Comparison of ENCODE assay signal across 15 mouse cellular contexts in genomic region chr4:41612166-41612565, GRCm38 (mm10). TPM values are rescaled to one million over a fixed set of nuclear protein-coding genes. Genes with fewer than 3 reads are reported as not detected.
A peak's percentile ranks its signal among the peaks of the same experiment; 100 is the strongest.
DNase-seq lines count a peak whose midpoint lies in the region; ATAC-seq and TF ChIP-seq lines count a peak whose summit lies in the region.
"Had no signal": no experiment of that assay in that cellular context is flagged by ENCODE, and none has a peak within 500 bp of the region (broad histone marks: within the 10 kb centered on the region; RNA-seq: fewer than 3 reads in every experiment).

No protein-coding gene starts in this region.

- H3K9ac ChIP-seq in embryonic facial prominence, embryonic 11.5 days (replicated peaks; ENCODE audit: low read length): no peak overlapping the region
- H3K9ac ChIP-seq in forebrain, embryonic 12.5 days: no peak overlapping the region
- H3K9ac ChIP-seq in hindbrain, embryonic 11.5 days (ENCODE audit: low read depth, low read length): no peak overlapping the region
- H3K9ac ChIP-seq in midbrain, embryonic 14.5 days (replicated peaks; ENCODE audit: low read length): no peak overlapping the region
- H3K9ac ChIP-seq: embryonic facial prominence, embryonic 15.5 days; liver, embryonic 14.5 days had no signal

- H3K4me1 ChIP-seq in embryonic facial prominence, embryonic 11.5 days (ENCODE audit: control insufficient read depth, insufficient read depth, low read length): no peaks in the 10 kb centered on the region
- H3K4me1 ChIP-seq in embryonic facial prominence, embryonic 10.5 days: peaks cover 20% of the 10 kb centered on the region
- peaks cover 64% of the 10 kb centered on the region for H3K4me1 ChIP-seq in forebrain, embryonic 12.5 days
- peaks cover 4% of the 10 kb centered on the region; the same call in 1 of the 2 replicates for H3K4me1 ChIP-seq in hindbrain, embryonic 11.5 days (replicated peaks; ENCODE audit: control insufficient read depth, insufficient read depth, low read length)
- H3K4me1 ChIP-seq in midbrain, embryonic 14.5 days (ENCODE audit: control insufficient read depth, insufficient read depth, low read length): peaks cover 20% of the 10 kb centered on the region
- no peaks in the 10 kb centered on the region for H3K4me1 ChIP-seq in kidney, adult 2 months (ENCODE audit: control insufficient read depth, insufficient read depth, low read length)

- no peaks in the 10 kb centered on the region for H3K36me3 ChIP-seq in embryonic facial prominence, embryonic 11.5 days (replicated peaks; ENCODE audit: control insufficient read depth, insufficient read depth, low read depth, low read length)
- no peaks in the 10 kb centered on the region for H3K36me3 ChIP-seq in embryonic facial prominence, embryonic 10.5 days (replicated peaks)
- no peaks in the 10 kb centered on the region for H3K36me3 ChIP-seq in forebrain, embryonic 12.5 days (replicated peaks)
- H3K36me3 ChIP-seq in hindbrain, embryonic 11.5 days (ENCODE audit: control insufficient read depth, insufficient read depth, low read length): no peaks in the 10 kb centered on the region
- no peaks in the 10 kb centered on the region for H3K36me3 ChIP-seq in midbrain, embryonic 14.5 days (ENCODE audit: control insufficient read depth, insufficient read depth, low read length)
- H3K36me3 ChIP-seq in kidney, adult 2 months (ENCODE audit: control insufficient read depth, insufficient read depth, low read length): no peaks in the 10 kb centered on the region
- H3K36me3 ChIP-seq: embryonic facial prominence, embryonic 15.5 days had no signal

- 45% methylated on average over 8 of the region's 8 CpGs for WGBS in embryonic facial prominence, embryonic 11.5 days
- WGBS in embryonic facial prominence, embryonic 10.5 days: 56% methylated on average over 8 of the region's 8 CpGs
- WGBS in forebrain, embryonic 12.5 days: 17% methylated on average over 8 of the region's 8 CpGs
- WGBS in hindbrain, embryonic 11.5 days: 35% methylated on average over 8 of the region's 8 CpGs
- 13% methylated on average over 8 of the region's 8 CpGs for WGBS in midbrain, embryonic 14.5 days
- 73% methylated on average over 8 of the region's 8 CpGs for WGBS in kidney, adult 2 months

- TF ChIP-seq POLR2A in kidney, adult 2 months (IDR thresholded peaks at IDR 0.05; ENCODE audit: low read depth, low read length): no peak

- no peaks in the 10 kb centered on the region for H3K9me3 ChIP-seq in embryonic facial prominence, embryonic 11.5 days (replicated peaks; ENCODE audit: control insufficient read depth, low read length)
- no peaks in the 10 kb centered on the region for H3K9me3 ChIP-seq in embryonic facial prominence, embryonic 10.5 days
- H3K9me3 ChIP-seq in forebrain, embryonic 12.5 days: no peaks in the 10 kb centered on the region
- no peaks in the 10 kb centered on the region for H3K9me3 ChIP-seq in hindbrain, embryonic 11.5 days (ENCODE audit: control insufficient read depth, low read length)
- H3K9me3 ChIP-seq in midbrain, embryonic 14.5 days (ENCODE audit: control insufficient read depth, low read length): no peaks in the 10 kb centered on the region
- H3K9me3 ChIP-seq: embryonic facial prominence, embryonic 15.5 days had no signal

- H3K27ac ChIP-seq in embryonic facial prominence, embryonic 11.5 days (replicated peaks; ENCODE audit: low read depth, low read length): no peak overlapping the region
- no peak overlapping the region for H3K27ac ChIP-seq in embryonic facial prominence, embryonic 10.5 days (replicated peaks)
- H3K27ac ChIP-seq in forebrain, embryonic 12.5 days: peak overlapping the region; percentile 89
- H3K27ac ChIP-seq in hindbrain, embryonic 11.5 days (ENCODE audit: low read depth, low read length): peak overlapping the region; percentile 68
- H3K27ac ChIP-seq in midbrain, embryonic 14.5 days (replicated peaks; ENCODE audit: low read depth, low read length): peak overlapping the region; percentile 75
- H3K27ac ChIP-seq in kidney, adult 2 months (ENCODE audit: insufficient read depth, low read depth, low read length): no peak overlapping the region
- H3K27ac ChIP-seq: embryonic facial prominence, embryonic 15.5 days; heart, adult 2 months; liver, embryonic 14.5 days had no signal

- peak; percentile 30 for DNase-seq in embryonic facial prominence, embryonic 11.5 days (ENCODE audit: low spot score)
- DNase-seq in embryonic facial prominence, embryonic 10.5 days (ENCODE audit: low spot score): no peak
- DNase-seq in hindbrain, embryonic 11.5 days (ENCODE audit: low spot score): peak; percentile 56
- DNase-seq in midbrain, embryonic 14.5 days: peak; percentile 78
- no peak for DNase-seq in kidney, adult 9 months
- no peak for DNase-seq in retina, embryonic 14.5 days (ENCODE audit: low spot score)
- DNase-seq in kidney, adult 2 months: no peak
- DNase-seq: heart, adult 2 months; heart, postnatal 10 days; lung, postnatal 4 days; thymus, adult 18-20 months had no signal

- no peaks in the 10 kb centered on the region; the same call in 1 of the 2 replicates for H3K27me3 ChIP-seq in embryonic facial prominence, embryonic 11.5 days (ENCODE audit: control insufficient read depth, insufficient read depth, low read length)
- H3K27me3 ChIP-seq in embryonic facial prominence, embryonic 10.5 days (replicated peaks; ENCODE audit: low read depth, poor library complexity, severe bottlenecking): peaks cover 17% of the 10 kb centered on the region; the same call in 1 of the 2 replicates
- H3K27me3 ChIP-seq in forebrain, embryonic 12.5 days: peaks cover 27% of the 10 kb centered on the region
- no peaks in the 10 kb centered on the region for H3K27me3 ChIP-seq in hindbrain, embryonic 11.5 days (ENCODE audit: control insufficient read depth, insufficient read depth, low read length)
- no peaks in the 10 kb centered on the region for H3K27me3 ChIP-seq in midbrain, embryonic 14.5 days (ENCODE audit: control insufficient read depth, insufficient read depth, low read length)
- H3K27me3 ChIP-seq in kidney, adult 2 months (replicated peaks; ENCODE audit: control insufficient read depth, insufficient read depth, low read length): no peaks in the 10 kb centered on the region

- H3K4me3 ChIP-seq in embryonic facial prominence, embryonic 11.5 days (ENCODE audit: low read depth, low read length): no peak overlapping the region
- H3K4me3 ChIP-seq in embryonic facial prominence, embryonic 10.5 days: no peak overlapping the region
- H3K4me3 ChIP-seq in forebrain, embryonic 12.5 days (replicated peaks): no peak overlapping the region
- no peak overlapping the region for H3K4me3 ChIP-seq in hindbrain, embryonic 11.5 days (ENCODE audit: low read depth, low read length)
- H3K4me3 ChIP-seq in midbrain, embryonic 14.5 days (replicated peaks; ENCODE audit: low read depth, low read length): no peak overlapping the region
- H3K4me3 ChIP-seq in kidney, adult 2 months (ENCODE audit: insufficient read depth, low read depth, low read length): no peak overlapping the region
- H3K4me3 ChIP-seq: embryonic facial prominence, embryonic 15.5 days; heart, adult 2 months had no signal

- TF ChIP-seq CTCF in kidney, adult 2 months (conservative IDR thresholded peaks at IDR 0.05; ENCODE audit: insufficient read depth, insufficient read length, low read depth, low read length): no peak

- H3K4me2 ChIP-seq in embryonic facial prominence, embryonic 11.5 days (ENCODE audit: low read depth, low read length): no peak overlapping the region
- no peak overlapping the region for H3K4me2 ChIP-seq in forebrain, embryonic 12.5 days
- H3K4me2 ChIP-seq in hindbrain, embryonic 11.5 days (replicated peaks; ENCODE audit: low read depth, low read length): no peak overlapping the region
- H3K4me2 ChIP-seq in midbrain, embryonic 14.5 days (ENCODE audit: low read length): no peak overlapping the region
- H3K4me2 ChIP-seq: embryonic facial prominence, embryonic 15.5 days had no signal

- ATAC-seq in embryonic facial prominence, embryonic 11.5 days (replicated peaks; ENCODE audit: insufficient number of reproducible peaks, low FRiP score, low TSS enrichment, low read depth): peak; percentile 34; the same call in 1 of the 2 replicates
- peak; percentile 70 for ATAC-seq in forebrain, embryonic 12.5 days (ENCODE audit: low FRiP score)
- peak; percentile 50; the same call in 1 of the 2 replicates for ATAC-seq in hindbrain, embryonic 11.5 days (ENCODE audit: low FRiP score)
- ATAC-seq in midbrain, embryonic 14.5 days (ENCODE audit: low FRiP score, low TSS enrichment): peak; percentile 60; the same call in 1 of the 2 replicates
- ATAC-seq: intestine, embryonic 16.5 days had no signal

RNA-seq across cellular contexts. Expression of gene Enho, which starts 28.0 kb away (rescaled TPM):
- 19.9 and 24.5 TPM in 2 replicates for polyA plus RNA-seq in embryonic facial prominence, embryonic 11.5 days (2014; fragmentation: Nextera tagmentation; extraction: Ambion mirVana)
- 19.3 and 19.8 TPM in 2 replicates for polyA plus RNA-seq in embryonic facial prominence, embryonic 10.5 days (2016; fragmentation: Nextera tagmentation; extraction: Ambion mirVana)
- polyA plus RNA-seq in forebrain, embryonic 12.5 days (2016; fragmentation: Nextera tagmentation; extraction: Ambion mirVana): 43.2 and 44.7 TPM in 2 replicates
- polyA plus RNA-seq in hindbrain, embryonic 11.5 days (2014; fragmentation: Nextera tagmentation; extraction: Ambion mirVana): 42.4 and 42.7 TPM in 2 replicates
- 121 and 154 TPM in 2 replicates for polyA plus RNA-seq in midbrain, embryonic 14.5 days (2014; fragmentation: Nextera tagmentation; extraction: Ambion mirVana)
- polyA plus RNA-seq in kidney, adult 2 months (2012; rRNA removed): 9.3 and 9.9 TPM in 2 replicates

RNA-seq across cellular contexts. Expression of gene Dnaic1, which starts 42.6 kb away (rescaled TPM):
- 0.21 and 1.5 TPM in 2 replicates for polyA plus RNA-seq in embryonic facial prominence, embryonic 11.5 days (2014; fragmentation: Nextera tagmentation; extraction: Ambion mirVana)
- 1.3 and 1.8 TPM in 2 replicates for polyA plus RNA-seq in embryonic facial prominence, embryonic 10.5 days (2016; fragmentation: Nextera tagmentation; extraction: Ambion mirVana)
- 1.5 TPM in 2 replicates for polyA plus RNA-seq in forebrain, embryonic 12.5 days (2016; fragmentation: Nextera tagmentation; extraction: Ambion mirVana)
- 2.9 and 3.2 TPM in 2 replicates for polyA plus RNA-seq in hindbrain, embryonic 11.5 days (2014; fragmentation: Nextera tagmentation; extraction: Ambion mirVana)
- polyA plus RNA-seq in midbrain, embryonic 14.5 days (2014; fragmentation: Nextera tagmentation; extraction: Ambion mirVana): 2.0 and 2.8 TPM in 2 replicates
- 0.83 and 0.92 TPM in 2 replicates for polyA plus RNA-seq in kidney, adult 2 months (2012; rRNA removed)

RNA-seq across cellular contexts. Expression of gene Fam219a, which starts 42.8 kb away (rescaled TPM):
- 2.3 and 4.3 TPM in 2 replicates for polyA plus RNA-seq in embryonic facial prominence, embryonic 11.5 days (2014; fragmentation: Nextera tagmentation; extraction: Ambion mirVana)
- 2.0 and 2.6 TPM in 2 replicates for polyA plus RNA-seq in embryonic facial prominence, embryonic 10.5 days (2016; fragmentation: Nextera tagmentation; extraction: Ambion mirVana)
- 9.3 and 10.1 TPM in 2 replicates for polyA plus RNA-seq in forebrain, embryonic 12.5 days (2016; fragmentation: Nextera tagmentation; extraction: Ambion mirVana)
- polyA plus RNA-seq in hindbrain, embryonic 11.5 days (2014; fragmentation: Nextera tagmentation; extraction: Ambion mirVana): 11.8 and 17.6 TPM in 2 replicates
- 19.9 and 22.3 TPM in 2 replicates for polyA plus RNA-seq in midbrain, embryonic 14.5 days (2014; fragmentation: Nextera tagmentation; extraction: Ambion mirVana)
- polyA plus RNA-seq in kidney, adult 2 months (2012; rRNA removed): 16.4 and 18.4 TPM in 2 replicates

Comparison
In these comparisons a context has a peak if more than half of its experiments do, and no peak if none do; other contexts are left out.
1. DNase-seq: peak in embryonic facial prominence, embryonic 11.5 days (single experiment), hindbrain, embryonic 11.5 days (single experiment) and midbrain, embryonic 14.5 days (single experiment); none in embryonic facial prominence, embryonic 10.5 days (single experiment), kidney, adult 9 months (single experiment), retina, embryonic 14.5 days (single experiment) and kidney, adult 2 months (single experiment).
2. H3K27ac ChIP-seq: peak in forebrain, embryonic 12.5 days (single experiment), hindbrain, embryonic 11.5 days (single experiment) and midbrain, embryonic 14.5 days (single experiment); none in embryonic facial prominence, embryonic 11.5 days (single experiment), embryonic facial prominence, embryonic 10.5 days (single experiment) and kidney, adult 2 months (single experiment).
3. Peak in every context shown above with its lines, with median percentiles within 50 percentile points of each other: ATAC-seq.